10 mouse cellular contexts compared by ENCODE assay signal in the genomic region with DNA sequence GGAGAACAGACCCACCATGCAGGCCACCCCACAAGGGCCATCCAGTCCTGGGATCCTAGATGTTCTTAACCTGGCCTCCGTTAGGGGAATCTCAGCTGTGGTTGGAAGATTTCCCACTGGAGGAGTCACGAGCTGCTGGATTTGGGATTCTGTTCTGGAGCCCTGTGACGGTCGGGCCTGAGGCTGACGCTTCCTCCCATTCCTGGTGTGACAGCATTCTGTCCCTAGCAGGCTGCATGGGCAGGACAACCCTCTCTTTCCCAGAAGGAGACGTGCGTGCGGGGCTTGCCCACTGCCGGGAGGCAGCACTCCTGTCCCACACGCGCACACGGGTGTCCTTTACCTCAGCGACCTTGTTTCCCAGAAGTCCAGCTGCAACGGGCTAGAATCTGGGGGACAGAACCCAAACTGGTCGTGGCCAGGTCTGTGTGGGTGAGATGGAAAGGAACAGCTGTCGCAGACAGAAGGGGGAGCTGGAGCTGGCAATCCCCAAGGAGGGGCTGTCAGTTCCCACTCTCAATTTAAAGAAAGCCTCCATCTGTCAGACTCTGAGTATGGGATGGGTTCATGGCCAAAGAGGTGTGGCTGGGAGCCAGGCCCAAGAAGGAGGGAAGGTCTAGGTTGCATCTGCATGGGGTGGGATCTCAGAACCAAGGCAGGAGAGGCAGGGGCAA. TPM values are rescaled to one million over a fixed set of nuclear protein-coding genes. Genes with fewer than 3 reads are reported as not detected.
DNase-seq lines count a peak whose midpoint lies in the region; ATAC-seq and TF ChIP-seq lines count a peak whose summit lies in the region.
"Had no signal": no experiment of that assay in that cellular context is flagged by ENCODE, and none has a peak within 500 bp of the region (broad histone marks: within the 10 kb centered on the region; RNA-seq: fewer than 3 reads in every experiment).

No protein-coding gene starts in this region.

- ATAC-seq in heart, embryonic 12.5 days (ENCODE audit: insufficient number of reproducible peaks, low FRiP score), result no peak
- 0 out of 2 replicates have a peak, but pooled peaks have one; percentile 14 for ATAC-seq in stomach, embryonic 16.5 days (ENCODE audit: insufficient read depth, low FRiP score)
- ATAC-seq in kidney, embryonic 15.5 days (replicated peaks; ENCODE audit: low FRiP score), result no peak

- WGBS in heart, embryonic 12.5 days, result 69% methylated on average over 16 of the region's 16 CpGs
- WGBS in stomach, embryonic 16.5 days, result 60% methylated on average over 16 of the region's 16 CpGs
- 57% methylated on average over 16 of the region's 16 CpGs for WGBS in kidney, embryonic 15.5 days
- WGBS in cerebellum, adult 2 months, result 46% methylated on average over 16 of the region's 16 CpGs

- H3K27ac ChIP-seq in heart, embryonic 12.5 days (ENCODE audit: poor library complexity, severe bottlenecking), result no peak overlapping the region
- no peak overlapping the region for H3K27ac ChIP-seq in stomach, embryonic 16.5 days (ENCODE audit: low read length)
- no peak overlapping the region for H3K27ac ChIP-seq in kidney, embryonic 15.5 days
- no peak overlapping the region for H3K27ac ChIP-seq in cerebellum, adult 2 months (ENCODE audit: insufficient read depth, low read length)

- peak; percentile 58 for DNase-seq in heart, postnatal 4 days
- peak; percentile 39 for DNase-seq in retina, postnatal 1 day
- DNase-seq in retina, embryonic 14.5 days (ENCODE audit: low spot score), result no peak
- peak; percentile 41 to 48 for DNase-seq in layer of hippocampus, postnatal 14 days (ENCODE audit: low spot score in 2 of 2)
- DNase-seq in cerebellum, adult 2 months, result no peak
- DNase-seq: kidney, postnatal 14 days had no signal

- peaks cover 20% of the 10 kb centered on the region for H3K4me1 ChIP-seq in heart, embryonic 12.5 days (replicated peaks)
- H3K4me1 ChIP-seq in stomach, embryonic 16.5 days (ENCODE audit: control insufficient read depth, insufficient read depth, low read length), result peaks cover 15% of the 10 kb centered on the region
- H3K4me1 ChIP-seq in kidney, embryonic 15.5 days, result peaks cover 24% of the 10 kb centered on the region
- peaks cover 5% of the 10 kb centered on the region for H3K4me1 ChIP-seq in cerebellum, adult 2 months (ENCODE audit: control insufficient read depth, insufficient read depth, low read length)

- TF ChIP-seq CTCF in cerebellum, adult 2 months (IDR thresholded peaks at IDR 0.05; ENCODE audit: borderline replicate concordance, insufficient read depth, low read depth, low read length), result no peak

- H3K9ac ChIP-seq in heart, embryonic 12.5 days, result no peak overlapping the region
- H3K9ac ChIP-seq in stomach, embryonic 16.5 days (ENCODE audit: low read length), result peak overlapping the region; percentile 36; the same call in 1 of the 2 replicates
- H3K9ac ChIP-seq in kidney, embryonic 15.5 days, result no peak overlapping the region

- no peak overlapping the region for H3K4me3 ChIP-seq in heart, embryonic 12.5 days
- H3K4me3 ChIP-seq in stomach, embryonic 16.5 days (replicated peaks; ENCODE audit: low read length), result no peak overlapping the region
- H3K4me3 ChIP-seq in kidney, embryonic 15.5 days (replicated peaks), result no peak overlapping the region
- no peak overlapping the region for H3K4me3 ChIP-seq in cerebellum, adult 2 months (replicated peaks; ENCODE audit: insufficient read depth, low read depth, low read length)

- no peak overlapping the region for H3K4me2 ChIP-seq in heart, embryonic 12.5 days
- 0 out of 2 replicates have a peak overlapping the region, but pooled peaks have one; percentile 10 for H3K4me2 ChIP-seq in stomach, embryonic 16.5 days (ENCODE audit: low read depth, low read length)
- H3K4me2 ChIP-seq in kidney, embryonic 15.5 days, result no peak overlapping the region

- H3K9me3 ChIP-seq in heart, embryonic 12.5 days (replicated peaks), result no peaks in the 10 kb centered on the region
- no peaks in the 10 kb centered on the region for H3K9me3 ChIP-seq in stomach, embryonic 16.5 days (replicated peaks; ENCODE audit: control insufficient read depth, low read length)
- no peaks in the 10 kb centered on the region for H3K9me3 ChIP-seq in kidney, embryonic 15.5 days (replicated peaks)

- H3K36me3 ChIP-seq in heart, embryonic 12.5 days, result no peaks in the 10 kb centered on the region
- no peaks in the 10 kb centered on the region for H3K36me3 ChIP-seq in stomach, embryonic 16.5 days (ENCODE audit: control insufficient read depth, insufficient read depth, low read length)
- H3K36me3 ChIP-seq in kidney, embryonic 15.5 days, result no peaks in the 10 kb centered on the region

- peaks cover 63% of the 10 kb centered on the region for H3K27me3 ChIP-seq in heart, embryonic 12.5 days (replicated peaks)
- peaks cover 32% of the 10 kb centered on the region for H3K27me3 ChIP-seq in stomach, embryonic 16.5 days (ENCODE audit: control insufficient read depth, insufficient read depth, low read length)
- peaks cover 64% of the 10 kb centered on the region for H3K27me3 ChIP-seq in kidney, embryonic 15.5 days
- no peaks in the 10 kb centered on the region for H3K27me3 ChIP-seq in cerebellum, adult 2 months (ENCODE audit: control insufficient read depth, insufficient read depth, low read length)

- no peak for TF ChIP-seq POLR2A in cerebellum, adult 2 months (IDR thresholded peaks at IDR 0.05; ENCODE audit: borderline replicate concordance, insufficient read depth, low read length)

RNA-seq across cellular contexts. Expression of a gene that starts 24.6 kb away (rescaled TPM):
- 1 to 10 TPM in 1 of 2 experiments, under 1 TPM in 1; 0.64 to 2.4 TPM for total RNA-seq in heart, postnatal 4 days (2021)
- polyA plus RNA-seq in heart, embryonic 12.5 days (2016; fragmentation: Nextera tagmentation; extraction: Ambion mirVana), result 0.15 and 0.21 TPM in 2 replicates
- total RNA-seq in layer of hippocampus, postnatal 14 days (2021), result 10 to 100 TPM; 10.6 TPM
- 0.82 and 1.0 TPM in 2 replicates for polyA plus RNA-seq in stomach, embryonic 16.5 days (2015; fragmentation: Nextera tagmentation; extraction: Ambion mirVana)
- polyA plus RNA-seq in kidney, embryonic 15.5 days (2015; fragmentation: Nextera tagmentation; extraction: Ambion mirVana), result 0.18 and 0.39 TPM in 2 replicates
- 5.2 and 9.3 TPM in 2 replicates for polyA plus RNA-seq in cerebellum, adult 2 months (2012; rRNA removed)

RNA-seq across cellular contexts. Expression of a gene that starts 25.2 kb away (rescaled TPM):
- under 1 TPM in 1 of 2 experiments, not detected in 1; 0.32 TPM for total RNA-seq in heart, postnatal 4 days (2021)
- not detected in 2 replicates for polyA plus RNA-seq in heart, embryonic 12.5 days (2016; fragmentation: Nextera tagmentation; extraction: Ambion mirVana)
- 1 to 10 TPM in 1 of 2 experiments, under 1 TPM in 1; 0.69 to 1.3 TPM for total RNA-seq in layer of hippocampus, postnatal 14 days (2021)
- polyA plus RNA-seq in stomach, embryonic 16.5 days (2015; fragmentation: Nextera tagmentation; extraction: Ambion mirVana), result 0.41 TPM in 1 of 2 replicates, not detected in the other
- polyA plus RNA-seq in kidney, embryonic 15.5 days (2015; fragmentation: Nextera tagmentation; extraction: Ambion mirVana), result not detected in 2 replicates
- polyA plus RNA-seq in cerebellum, adult 2 months (2012; rRNA removed), result 0.38 and 0.63 TPM in 2 replicates
- total RNA-seq: neutrophil, adult 5-6 weeks had no signal

RNA-seq across cellular contexts. Expression of a gene that starts 38.2 kb away (rescaled TPM):
- total RNA-seq in heart, postnatal 4 days (2021), result 1 to 10 TPM; 5.1 to 6.4 TPM
- polyA plus RNA-seq in heart, embryonic 12.5 days (2016; fragmentation: Nextera tagmentation; extraction: Ambion mirVana), result 5.8 and 6.2 TPM in 2 replicates
- total RNA-seq in layer of hippocampus, postnatal 14 days (2021), result 10 to 100 TPM; 26.4 to 28.7 TPM
- 8.8 and 9.4 TPM in 2 replicates for polyA plus RNA-seq in stomach, embryonic 16.5 days (2015; fragmentation: Nextera tagmentation; extraction: Ambion mirVana)
- polyA plus RNA-seq in kidney, embryonic 15.5 days (2015; fragmentation: Nextera tagmentation; extraction: Ambion mirVana), result 10.5 and 10.6 TPM in 2 replicates
- 12.3 and 13.8 TPM in 2 replicates for polyA plus RNA-seq in cerebellum, adult 2 months (2012; rRNA removed)

RNA-seq across cellular contexts. Expression of a gene that starts 43.0 kb away (rescaled TPM):
- 100 to 1,000 TPM; 115 to 127 TPM for total RNA-seq in heart, postnatal 4 days (2021)
- polyA plus RNA-seq in heart, embryonic 12.5 days (2016; fragmentation: Nextera tagmentation; extraction: Ambion mirVana), result 145 and 152 TPM in 2 replicates
- total RNA-seq in layer of hippocampus, postnatal 14 days (2021), result 10 to 100 TPM; 83.1 to 92.6 TPM
- 103 and 112 TPM in 2 replicates for polyA plus RNA-seq in stomach, embryonic 16.5 days (2015; fragmentation: Nextera tagmentation; extraction: Ambion mirVana)
- polyA plus RNA-seq in kidney, embryonic 15.5 days (2015; fragmentation: Nextera tagmentation; extraction: Ambion mirVana), result 113 and 128 TPM in 2 replicates
- polyA plus RNA-seq in cerebellum, adult 2 months (2012; rRNA removed), result 147 TPM in 2 replicates

RNA-seq across cellular contexts. Expression of a gene that starts 51.9 kb away (rescaled TPM):
- total RNA-seq in heart, postnatal 4 days (2021), result 10 to 100 TPM; 67.6 to 73.5 TPM
- 53.6 and 61.4 TPM in 2 replicates for polyA plus RNA-seq in heart, embryonic 12.5 days (2016; fragmentation: Nextera tagmentation; extraction: Ambion mirVana)
- total RNA-seq in layer of hippocampus, postnatal 14 days (2021), result 100 to 1,000 TPM; 105 to 121 TPM
- 54.7 and 55.6 TPM in 2 replicates for polyA plus RNA-seq in stomach, embryonic 16.5 days (2015; fragmentation: Nextera tagmentation; extraction: Ambion mirVana)
- 59.6 and 67.8 TPM in 2 replicates for polyA plus RNA-seq in kidney, embryonic 15.5 days (2015; fragmentation: Nextera tagmentation; extraction: Ambion mirVana)
- 130 and 145 TPM in 2 replicates for polyA plus RNA-seq in cerebellum, adult 2 months (2012; rRNA removed)

Comparison
In these comparisons a context has a peak if more than half of its experiments do, and no peak if none do; other contexts are left out.
1. DNase-seq: peak in heart, postnatal 4 days (single experiment), retina, postnatal 1 day (single experiment) and layer of hippocampus, postnatal 14 days (2 of 2); none in retina, embryonic 14.5 days (single experiment) and cerebellum, adult 2 months (0 of 2).